Mouse (Mus musculus) c-Kit-positive CD71-positive TER-119-positive erythroid progenitor cells, embryonic 14.5 days (primary cell): ENCODE results near the gene Kif1b.
"Not testable (repeated sequence)": the region's sequence is repeated elsewhere in the genome, so short reads cannot be mapped to it uniquely, and the experiment has no call there.

Source experiments
- DNase-seq: peaks from one replicate; pipeline ENCODE4 v3.0.0-alpha.2; 2013; ENCODE audit warnings: low spot score

Kif1b gene

DNA sequence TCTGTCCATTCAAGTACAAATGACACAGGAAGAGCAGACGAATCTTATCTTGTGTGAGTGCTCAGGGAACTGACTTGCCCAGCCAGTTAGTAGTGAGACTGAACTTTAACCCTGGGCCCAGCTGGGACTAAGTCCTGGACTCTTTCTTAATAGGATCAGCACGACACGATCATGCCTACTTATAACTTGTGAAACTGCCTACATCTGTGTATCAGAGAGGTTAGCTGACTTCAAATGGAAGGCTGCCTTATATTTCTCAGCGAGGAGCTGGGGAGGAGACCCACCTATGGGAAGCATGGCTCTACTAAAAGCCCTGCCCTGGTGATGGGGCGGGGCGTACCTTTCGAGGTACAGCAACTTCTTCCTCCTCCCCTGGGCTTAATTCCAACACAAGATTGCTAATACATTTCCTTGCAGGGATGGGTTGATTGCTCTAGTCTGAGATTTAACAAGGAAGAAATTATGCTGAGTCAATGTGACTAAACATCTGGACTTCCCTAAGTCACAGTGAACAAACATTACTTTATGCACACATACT, 137.0 kb downstream of the Kif1b start:
- DNase-seq = peak; percentile 12

DNA sequence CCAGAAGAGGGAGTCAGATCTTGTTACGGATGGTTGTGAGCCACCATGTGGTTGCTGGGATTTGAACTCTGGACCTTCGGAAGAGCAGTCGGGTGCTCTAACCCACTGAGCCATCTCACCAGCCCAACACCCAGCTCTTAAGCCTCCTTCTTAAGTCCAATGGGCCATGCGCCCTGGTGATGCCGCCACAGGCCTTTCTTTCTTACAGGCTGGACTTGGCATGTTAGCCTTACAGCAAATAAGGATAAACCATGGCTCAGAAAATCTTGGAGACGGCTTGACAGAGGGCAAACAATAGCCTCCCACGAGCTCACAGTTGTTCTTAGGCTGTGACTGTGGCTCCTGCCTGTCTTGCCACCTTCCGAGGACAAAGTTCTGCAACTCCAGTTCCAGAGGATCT, 137.6 kb downstream of the Kif1b start:
- not testable (repeated sequence) for DNase-seq

DNA sequence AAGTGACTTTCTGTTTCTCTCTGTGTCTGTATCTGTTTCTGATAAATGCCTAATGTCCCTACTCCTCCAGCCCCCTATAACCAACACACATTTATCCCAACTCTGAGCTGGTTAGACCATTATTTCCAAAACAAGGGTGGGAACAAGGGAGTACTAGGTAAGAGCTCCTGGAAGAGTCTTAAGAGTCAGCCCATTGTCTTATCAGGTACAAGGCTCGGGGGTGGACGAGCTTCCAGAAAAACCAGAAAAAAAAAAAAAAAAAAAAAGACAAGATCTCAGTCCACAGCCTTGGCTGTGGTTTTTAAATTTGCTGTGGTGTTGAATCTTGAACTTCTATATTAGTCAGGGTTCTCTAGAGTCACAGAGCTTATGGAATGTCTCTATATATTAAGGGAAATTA, 139.5 kb downstream of the Kif1b start:
- no peak for DNase-seq

DNA sequence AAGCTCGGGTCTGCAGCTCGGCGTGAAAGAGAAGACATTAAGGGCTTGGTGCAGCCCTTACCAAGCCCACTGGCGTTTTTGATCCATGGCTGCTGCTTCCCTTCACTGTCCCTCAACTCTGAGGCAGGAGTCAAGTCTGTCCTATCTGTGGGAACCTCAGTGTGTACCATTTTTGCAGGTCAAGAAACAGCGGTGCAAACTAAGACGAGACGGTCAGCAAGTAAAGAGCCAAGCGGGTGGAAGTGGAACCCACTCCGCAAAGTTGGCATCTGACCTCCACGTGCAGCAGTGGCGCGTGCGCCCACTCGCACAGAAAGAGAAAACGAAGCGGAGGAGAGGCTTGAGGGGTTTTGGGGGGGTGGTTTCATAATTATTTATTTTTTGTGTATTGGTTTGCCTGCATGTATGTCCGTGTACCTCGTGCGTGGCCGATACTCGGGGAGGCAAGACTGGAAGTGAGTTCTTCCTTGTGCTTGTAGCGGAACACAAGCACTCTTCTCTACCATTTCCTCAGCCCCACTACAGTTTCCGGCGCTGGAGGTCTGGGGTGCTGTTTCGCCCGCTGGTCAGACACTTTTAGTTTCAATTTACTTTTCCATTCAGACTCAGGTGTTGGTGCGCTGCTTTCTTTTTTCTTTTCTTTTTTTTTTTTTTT, 140.4 kb downstream of the Kif1b start:
- peak; percentile 23 for DNase-seq

DNA sequence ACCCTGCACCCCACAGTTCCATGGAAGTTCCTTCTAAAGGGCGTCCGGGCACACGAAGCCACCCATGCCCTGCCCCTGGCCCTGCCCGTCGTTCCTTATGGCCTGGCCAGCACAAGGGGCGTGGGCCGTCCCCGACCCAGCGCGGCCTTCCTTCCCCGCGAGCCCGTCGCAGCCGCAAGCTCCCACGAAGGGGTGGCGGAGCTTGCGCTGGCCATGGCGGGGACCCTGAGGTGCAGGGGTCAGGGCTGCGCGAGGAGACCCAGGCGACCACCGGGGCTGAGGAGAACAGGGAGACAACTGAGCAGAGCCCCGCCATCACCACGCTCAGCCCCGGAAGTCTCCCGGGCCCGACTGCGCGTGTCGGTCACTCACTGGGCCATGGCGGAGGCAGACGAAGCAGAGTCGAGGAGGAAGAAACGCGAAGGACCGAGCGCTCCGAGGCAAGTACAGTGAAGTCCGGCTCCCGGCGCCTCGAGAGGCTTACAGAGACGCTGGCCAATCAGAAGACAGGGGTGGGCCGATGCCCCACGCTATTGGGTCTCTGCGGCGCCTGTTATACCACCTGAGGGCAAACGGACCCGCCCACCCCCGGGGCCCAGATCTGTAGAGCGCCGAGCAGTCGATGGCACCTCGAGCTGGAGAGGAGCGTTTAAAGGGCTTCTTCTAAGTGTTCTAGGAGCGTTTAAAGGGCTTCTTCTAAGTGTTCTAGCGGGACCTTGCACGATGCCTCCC, 141.1 kb downstream of the Kif1b start, which contains the start of gene Pgd:
Gene Pgd (minus strand): TSS at position 557 of the 732 bp plus-strand sequence.
- peak; percentile 96 for DNase-seq

DNA sequence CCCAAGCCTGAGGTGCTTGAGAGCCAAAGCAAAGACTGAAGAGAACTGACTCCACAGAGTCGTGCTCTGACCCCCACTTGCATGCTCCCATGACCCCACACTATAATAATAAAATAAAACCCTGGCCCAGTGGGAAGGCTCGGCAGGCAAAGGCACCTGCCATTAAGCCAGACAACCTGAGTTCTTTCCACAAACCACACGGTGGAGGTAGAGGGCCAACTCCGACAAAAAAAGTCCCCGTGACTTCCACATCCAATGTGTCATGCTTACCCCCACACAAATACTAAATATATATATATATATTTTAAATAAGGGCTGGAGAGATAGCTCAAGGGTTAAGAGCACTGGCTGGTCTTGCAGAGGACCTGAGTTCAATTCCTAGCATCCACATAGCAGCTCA, 143.3 kb downstream of the Kif1b start:
- DNase-seq = no peak

DNA sequence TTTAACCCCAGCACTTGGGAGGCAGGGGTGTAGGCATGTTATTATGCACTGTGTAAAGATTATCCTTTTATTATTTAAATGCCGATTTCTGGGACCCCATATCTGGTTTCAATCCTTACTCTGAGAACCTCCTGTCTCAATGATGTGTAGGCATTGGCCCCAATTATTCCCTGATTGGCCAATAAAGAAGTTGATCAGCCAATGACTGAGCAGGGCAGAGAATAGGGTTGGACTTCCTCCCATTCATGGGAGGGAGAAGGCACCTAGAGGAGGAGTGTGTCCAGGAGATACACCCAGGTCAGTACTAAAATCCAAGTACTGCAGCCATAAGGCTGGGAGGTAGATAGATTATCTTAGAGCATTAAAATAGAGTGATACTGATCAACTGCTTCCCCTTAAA, 144.3 kb downstream of the Kif1b start:
- peak; percentile 20 for DNase-seq

DNA sequence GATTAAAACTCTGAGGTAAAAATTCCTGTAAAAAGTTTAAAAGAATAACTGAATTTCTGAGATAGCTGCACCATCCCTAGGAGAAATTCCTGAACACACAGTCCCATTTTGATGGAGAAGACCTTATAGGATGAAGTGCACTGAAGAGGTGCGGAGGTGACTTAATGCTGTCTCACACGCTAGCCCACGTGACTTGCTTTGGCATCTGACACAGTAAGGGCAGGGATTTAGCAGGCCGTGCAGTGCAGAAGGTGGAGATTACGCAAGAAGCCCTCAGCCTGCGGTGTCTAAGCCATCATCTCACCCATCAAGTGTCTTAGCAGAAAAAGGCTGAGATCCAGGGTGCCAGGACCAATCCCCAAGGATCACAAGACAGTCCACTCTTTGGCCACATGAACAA, 146.3 kb downstream of the Kif1b start:
- DNase-seq = no peak

DNA sequence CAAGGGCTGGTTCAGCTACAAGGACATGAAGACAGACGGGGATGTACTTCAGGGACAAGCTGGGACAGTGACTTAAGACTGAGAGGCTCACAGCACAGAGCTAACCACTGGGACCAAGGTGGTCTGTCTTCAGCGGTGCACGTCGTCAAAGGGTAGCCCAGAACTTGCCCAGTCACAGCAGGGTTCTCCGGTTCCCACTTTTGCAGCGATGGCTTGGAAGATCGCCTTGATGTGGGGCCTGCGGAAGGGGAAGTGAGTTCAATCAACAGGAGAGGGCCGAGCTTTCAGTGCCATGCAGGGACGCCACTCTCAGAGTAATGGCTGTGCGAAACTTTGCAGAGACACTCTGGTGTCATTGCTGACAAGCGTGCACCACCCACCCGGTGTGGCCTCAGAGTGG, 147.6 kb downstream of the Kif1b start:
- DNase-seq = no peak

DNA sequence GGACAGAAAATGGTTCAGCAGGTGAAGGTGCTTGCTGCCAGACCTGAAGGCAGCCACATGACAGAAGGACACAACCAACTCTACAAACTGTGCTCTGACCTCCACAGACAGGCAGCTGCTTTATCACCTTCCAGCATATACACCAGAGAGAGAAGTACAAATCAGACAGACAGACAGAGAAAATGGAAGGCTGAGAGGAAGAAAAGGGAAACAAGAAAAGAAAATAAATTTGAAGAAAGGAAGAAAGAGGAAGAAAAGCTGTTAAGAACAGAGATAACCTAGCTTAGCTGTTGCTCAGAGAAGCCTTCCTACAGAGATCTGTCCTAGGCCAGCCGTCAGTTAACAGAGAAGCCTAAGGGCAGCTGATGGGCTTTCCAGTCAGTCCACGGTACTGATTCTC, 148.3 kb downstream of the Kif1b start:
- DNase-seq = no peak

DNA sequence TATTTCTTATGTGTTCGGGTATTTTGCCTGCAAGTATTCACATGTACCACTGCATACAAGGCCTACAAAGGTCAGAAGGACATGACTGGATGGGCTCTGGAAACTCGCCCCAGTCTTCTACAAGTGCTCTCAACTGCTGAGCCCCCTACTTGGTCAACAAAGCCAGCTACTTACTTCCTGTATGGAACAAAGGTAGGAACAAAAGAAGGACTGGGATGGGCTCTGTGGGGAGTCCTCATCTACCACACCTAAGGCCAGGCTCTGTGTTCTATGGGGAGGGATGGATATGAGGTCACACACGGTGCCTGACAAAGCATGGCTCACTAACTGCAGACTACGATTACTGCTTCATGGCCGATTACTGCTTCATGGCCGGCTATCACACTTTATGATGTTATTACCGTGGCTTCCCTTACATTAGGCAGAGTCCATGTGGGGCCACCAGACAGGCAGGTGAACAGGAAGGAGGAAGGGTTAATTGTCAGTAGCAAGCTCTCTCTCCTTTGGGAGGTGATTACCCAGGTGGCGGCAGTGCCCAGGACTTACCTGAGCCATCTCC, 150.0 kb downstream of the Kif1b start:
- no peak for DNase-seq

DNA sequence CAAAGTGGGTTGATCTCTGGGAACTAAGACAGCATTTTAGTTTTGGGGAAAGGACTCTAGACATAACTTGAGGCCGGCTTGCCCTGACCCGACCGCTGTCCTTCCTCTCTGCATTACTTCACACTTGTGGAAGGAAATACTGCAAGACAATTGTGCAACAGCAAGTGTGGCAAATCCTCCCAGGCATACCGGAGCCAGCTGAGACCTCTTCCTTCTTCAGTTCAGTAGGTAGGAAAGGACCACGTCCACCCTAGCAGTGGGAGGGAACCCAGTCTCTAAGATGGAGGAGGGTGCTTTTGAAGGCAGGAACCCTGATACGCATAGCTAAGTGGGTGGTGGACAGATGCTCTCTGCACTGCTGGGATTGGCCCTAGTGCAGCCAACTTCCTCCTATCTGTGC, 151.8 kb downstream of the Kif1b start:
- no peak for DNase-seq

DNA sequence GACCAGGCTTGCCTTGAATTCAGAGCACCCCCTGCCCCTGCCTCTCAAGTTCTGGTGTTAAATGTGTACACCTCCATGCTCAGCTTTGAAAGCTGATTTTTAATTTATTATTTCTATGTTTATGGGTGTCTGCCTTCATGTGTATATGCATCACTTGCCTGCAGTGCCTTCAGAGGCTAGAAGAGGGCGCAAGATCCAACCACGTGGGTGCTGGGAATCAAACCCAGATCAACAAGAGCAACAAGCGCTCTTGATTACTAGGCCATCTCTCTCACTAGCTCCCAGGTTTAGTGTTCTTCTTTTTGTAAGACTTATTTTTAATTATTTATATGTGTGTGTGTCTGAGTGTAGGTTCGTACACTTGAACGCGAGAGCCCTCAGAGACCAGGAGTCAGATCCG, 152.6 kb downstream of the Kif1b start:
- no peak for DNase-seq

DNA sequence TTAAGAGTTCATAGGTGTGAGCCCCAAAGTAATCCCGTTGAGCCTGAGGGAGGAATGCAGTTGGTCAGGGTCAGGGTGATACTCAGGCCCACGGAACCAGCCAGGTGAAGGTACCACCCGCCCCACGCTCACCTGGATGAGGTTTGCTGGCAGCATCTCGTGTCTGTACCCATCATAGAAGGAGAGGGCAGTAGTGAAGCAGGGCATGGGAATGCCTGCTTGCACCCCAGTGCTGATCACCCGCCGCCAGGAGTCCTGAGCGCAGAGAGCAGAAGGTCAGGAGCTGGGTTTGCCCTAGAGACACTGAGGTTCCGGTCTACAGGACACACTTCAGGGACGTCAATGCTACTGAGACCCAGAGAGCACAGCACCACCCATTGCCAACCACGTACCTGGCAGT, 156.8 kb downstream of the Kif1b start:
- no peak for DNase-seq

DNA sequence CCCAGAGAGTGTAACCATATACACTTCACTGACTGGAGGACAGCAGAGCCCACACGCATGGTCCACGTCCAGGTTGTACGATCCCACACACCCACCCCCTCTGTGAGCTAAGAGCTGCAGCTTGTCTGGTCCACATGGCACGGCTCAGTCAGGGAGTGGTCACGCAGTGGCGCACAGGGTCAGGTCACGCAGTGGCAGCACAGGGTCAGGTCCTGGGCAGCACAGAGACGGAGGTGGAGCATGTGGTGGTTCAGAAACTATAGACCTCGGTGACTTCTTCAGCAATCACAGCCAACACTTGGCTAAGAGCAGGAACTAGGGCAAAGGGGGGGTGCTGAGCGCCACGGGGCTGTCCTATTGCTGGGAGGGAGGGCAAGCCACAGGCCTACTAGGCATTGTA, 157.2 kb downstream of the Kif1b start:
- DNase-seq = no peak

DNA sequence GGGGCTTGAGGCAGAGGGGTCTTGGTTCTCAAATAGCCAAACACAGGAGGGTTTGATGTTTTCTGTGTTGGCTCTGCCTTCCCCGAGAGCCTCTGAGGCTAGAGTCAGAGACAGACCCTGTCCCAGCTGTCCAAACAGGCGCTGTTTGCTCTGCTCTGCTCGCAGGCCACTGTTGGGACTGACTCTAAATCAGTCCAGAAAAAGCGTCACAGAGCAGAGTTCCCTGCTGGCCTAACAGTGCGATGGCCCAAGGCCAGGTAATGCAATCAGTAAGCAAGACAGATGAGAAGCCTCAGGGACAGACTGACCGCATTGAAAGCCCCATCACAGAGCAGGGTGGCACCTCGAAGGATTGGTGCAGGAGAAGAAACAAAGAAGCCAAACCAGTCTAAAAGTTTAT, 157.9 kb downstream of the Kif1b start:
- DNase-seq = no peak

DNA sequence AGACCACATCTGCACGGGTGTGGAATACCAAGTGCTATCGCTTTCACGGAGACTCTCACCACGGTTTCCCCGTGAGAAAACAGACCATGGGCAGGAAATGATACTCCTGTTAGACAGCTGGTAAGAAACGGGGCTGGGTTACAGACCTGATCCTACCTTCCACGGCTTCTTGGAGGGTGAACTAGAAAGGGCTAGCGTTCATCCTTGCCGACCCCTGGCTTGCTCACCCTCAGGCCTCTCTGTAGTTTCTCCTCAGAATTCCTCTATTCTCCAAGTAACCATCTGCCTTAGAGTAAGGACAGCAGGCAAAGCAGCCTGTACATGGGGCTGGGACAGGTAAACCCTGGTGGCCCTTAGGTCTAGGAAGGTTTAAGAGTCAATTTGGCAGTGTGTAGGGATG, 158.3 kb downstream of the Kif1b start:
- DNase-seq = no peak

DNA sequence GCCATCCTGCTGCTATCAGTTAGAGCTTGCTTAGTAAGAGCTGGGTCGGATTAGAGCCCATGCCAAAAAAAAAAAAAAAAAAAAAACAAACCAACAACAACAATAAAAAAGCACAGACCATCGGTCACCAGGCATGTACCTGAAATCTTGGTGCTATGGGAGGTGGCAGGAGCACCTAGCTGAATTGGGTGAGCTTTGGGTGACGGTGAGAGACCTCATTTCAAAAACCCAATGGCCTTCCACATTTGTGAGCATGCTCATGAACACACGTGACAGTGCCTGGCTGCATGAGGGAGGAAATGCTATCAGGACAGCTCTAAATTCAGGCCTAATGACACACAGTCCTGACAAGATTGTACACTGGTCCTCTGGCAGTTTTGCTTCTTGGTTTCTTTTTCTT, 159.4 kb downstream of the Kif1b start:
- no peak for DNase-seq

DNA sequence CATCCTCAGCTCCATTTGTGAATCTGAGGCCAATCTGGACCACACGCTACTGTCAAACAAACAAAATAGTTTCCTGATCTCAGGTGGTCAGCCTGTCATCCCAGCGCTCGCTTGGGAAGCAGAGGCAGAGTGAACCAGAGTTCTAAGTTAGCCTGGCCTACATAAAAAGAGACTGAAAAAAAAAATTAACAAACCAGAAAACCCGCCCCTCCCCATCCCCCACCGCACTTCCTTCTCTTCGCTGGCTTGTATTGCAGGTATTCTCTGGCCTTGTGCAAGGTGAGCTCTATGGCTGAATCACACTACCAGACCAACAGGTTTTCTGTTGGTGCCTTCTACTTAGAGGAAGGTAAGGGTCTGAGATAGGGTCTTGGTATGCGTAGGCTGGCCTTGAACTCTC, 160.0 kb downstream of the Kif1b start:
- no peak for DNase-seq

DNA sequence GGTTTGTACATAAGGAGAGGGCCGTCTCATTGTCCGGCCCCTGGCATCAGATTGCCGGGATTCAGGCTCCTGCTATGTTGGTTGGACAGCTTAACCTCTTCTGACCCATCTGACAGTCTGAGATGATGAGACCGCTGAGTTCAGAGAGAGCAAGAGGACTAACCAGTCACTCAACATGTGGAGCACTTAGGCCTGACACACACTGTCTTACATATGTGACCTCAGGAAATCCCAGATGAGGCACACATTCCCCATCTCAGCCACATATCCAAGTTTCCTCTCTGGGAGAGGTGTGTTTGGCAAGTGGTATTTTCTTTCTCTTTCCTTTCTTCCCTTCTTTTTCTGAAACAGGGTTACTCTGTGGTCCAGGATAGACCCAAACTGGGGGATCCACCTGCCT, 162.3 kb downstream of the Kif1b start:
- DNase-seq = no peak

DNA sequence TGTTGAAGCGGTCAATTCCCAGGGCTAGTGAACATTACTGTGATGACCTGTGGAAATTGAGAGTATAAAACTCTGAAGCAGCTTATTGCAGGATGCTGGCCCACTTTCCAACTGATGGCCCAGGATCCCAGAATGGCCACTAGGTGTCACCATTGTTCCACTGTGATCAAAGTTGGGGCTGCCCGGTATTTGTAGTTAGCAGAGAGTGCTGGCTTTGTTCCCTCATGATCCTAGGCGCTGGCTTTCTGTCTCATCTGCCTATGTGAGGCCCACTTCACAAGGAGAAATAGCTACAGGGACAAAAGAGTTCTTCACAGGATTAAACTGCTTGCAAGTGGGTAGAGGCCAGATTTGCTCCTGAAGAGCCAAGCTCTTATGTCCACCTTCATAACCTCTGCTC, 163.0 kb downstream of the Kif1b start:
- peak; percentile 70 for DNase-seq

DNA sequence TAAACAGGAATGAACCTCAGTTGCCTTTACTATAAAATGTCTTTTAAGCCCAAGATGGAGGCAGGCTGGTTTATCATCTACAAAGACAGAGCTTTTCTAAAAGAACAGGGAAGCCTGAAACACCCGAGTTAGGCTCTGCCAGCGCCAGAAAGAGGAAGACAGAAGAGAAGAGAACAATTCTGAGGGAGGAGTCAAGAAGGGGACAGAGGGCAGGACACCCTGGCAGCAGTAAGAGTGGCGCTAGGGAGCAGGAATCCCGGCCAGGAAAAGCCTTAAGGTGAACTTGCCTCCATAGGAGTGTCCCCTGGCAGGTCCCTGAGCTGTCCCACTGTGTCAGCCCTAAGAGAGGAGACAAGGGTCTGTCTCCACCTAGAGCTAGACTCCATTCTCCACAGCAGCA, 163.9 kb downstream of the Kif1b start:
- no peak for DNase-seq

DNA sequence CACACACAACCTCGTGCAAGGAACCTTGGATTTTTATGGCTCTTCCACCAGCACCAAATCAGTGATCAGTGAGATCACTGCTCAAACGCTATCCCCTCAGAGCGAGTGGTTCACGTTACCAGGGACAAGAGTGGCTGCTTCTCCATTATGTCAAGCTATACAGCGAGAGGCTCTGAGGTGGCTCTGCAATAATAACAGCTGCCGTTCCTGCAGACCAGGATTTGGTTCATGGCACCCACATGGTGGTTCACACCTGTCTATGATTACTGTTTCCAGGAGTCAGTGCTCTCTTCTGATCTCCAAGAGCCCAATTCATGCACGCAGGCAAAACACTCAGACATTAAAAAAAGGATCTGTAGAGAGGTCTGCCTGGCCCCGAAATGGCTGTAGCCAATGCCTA, 169.0 kb downstream of the Kif1b start:
- no peak for DNase-seq
